Mouse (Mus musculus): ENCODE measurements around the gene Gnaq.
"Not testable (repeated sequence)": the region's sequence is repeated elsewhere in the genome, so short reads cannot be mapped to it uniquely, and the experiment has no call there.

The Gnaq gene

GRCm38 (mm10) chr19:16258766-16259355, 126.2 kb downstream of the Gnaq start:
- no peak for DNase-seq (ENCODE audit: extremely low spot score, low spot score)

GRCm38 (mm10) chr19:16259786-16260434, 127.3 kb downstream of the Gnaq start:
- no peak for DNase-seq (ENCODE audit: extremely low spot score, low spot score)

DNA sequence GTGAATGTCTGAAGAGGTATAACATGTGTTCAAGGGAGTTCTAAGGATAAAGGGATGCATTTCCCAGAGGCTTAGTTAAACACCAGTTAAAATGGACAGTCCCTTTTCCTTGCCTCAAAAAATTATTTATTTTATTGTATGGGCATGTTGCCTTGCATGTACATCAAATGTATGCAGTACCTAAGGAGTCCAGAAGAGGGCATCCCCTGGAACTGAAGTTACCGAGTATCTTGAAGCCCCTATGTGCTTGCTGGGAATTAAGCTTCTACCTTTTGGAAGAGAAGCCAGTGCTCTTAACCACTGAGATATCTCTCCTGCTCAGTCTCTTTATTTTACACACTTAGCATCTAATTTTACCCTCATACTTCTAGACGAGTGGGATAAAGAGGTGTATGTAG, 127.8 kb downstream of the Gnaq start:
- DNase-seq (ENCODE audit: extremely low spot score, low spot score) = no peak

DNA sequence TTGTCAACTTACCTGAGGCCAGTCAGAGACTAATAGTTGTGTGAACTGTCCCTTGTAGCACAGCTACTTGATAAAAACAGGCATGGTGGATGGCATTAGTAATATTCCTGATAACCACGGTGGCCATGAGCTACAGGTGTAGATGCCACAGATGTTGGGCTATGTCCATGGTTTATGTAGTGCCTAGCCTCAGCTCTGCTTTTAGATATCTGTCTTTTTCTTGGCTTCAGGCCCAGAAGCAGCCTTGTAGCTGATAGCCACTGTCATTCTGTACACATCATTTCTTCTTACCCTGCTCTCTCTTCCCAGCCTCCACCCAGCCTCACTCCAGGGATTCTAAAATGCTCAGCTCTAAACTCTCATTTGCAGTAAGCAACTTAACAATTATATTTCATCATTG, 128.3 kb downstream of the Gnaq start:
- DNase-seq (ENCODE audit: extremely low spot score, low spot score) = no peak

GRCm38 (mm10) chr19:16261631-16262030, 129.0 kb downstream of the Gnaq start:
- no peak for DNase-seq (ENCODE audit: extremely low spot score, low spot score)

- DNase-seq (ENCODE audit: extremely low spot score, low spot score) = no peak
Measured at GRCm38 (mm10) chr19:16262340-16262739, 129.7 kb downstream of the Gnaq start.

DNA sequence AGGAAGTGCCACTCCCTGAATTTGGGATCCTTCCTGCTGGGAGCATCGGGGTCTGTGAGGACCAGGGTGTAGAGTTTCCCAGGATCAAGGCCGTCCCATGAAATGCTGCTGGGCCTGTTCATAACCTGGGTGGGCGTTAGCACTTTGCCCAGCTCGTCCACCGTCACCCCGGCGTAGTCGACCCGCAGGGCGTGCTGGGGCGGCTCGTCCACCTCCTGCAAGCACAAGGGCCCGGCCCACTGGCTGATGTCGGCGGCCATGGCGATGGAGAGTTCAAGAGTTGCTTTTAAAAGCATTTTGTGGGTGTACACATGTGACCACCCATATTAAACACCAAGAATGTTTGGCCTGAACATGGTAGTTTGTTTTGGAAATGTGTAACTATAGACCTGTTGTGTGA, 134.7 kb downstream of the Gnaq start:
- DNase-seq (ENCODE audit: extremely low spot score, low spot score) = not testable (repeated sequence)

DNA sequence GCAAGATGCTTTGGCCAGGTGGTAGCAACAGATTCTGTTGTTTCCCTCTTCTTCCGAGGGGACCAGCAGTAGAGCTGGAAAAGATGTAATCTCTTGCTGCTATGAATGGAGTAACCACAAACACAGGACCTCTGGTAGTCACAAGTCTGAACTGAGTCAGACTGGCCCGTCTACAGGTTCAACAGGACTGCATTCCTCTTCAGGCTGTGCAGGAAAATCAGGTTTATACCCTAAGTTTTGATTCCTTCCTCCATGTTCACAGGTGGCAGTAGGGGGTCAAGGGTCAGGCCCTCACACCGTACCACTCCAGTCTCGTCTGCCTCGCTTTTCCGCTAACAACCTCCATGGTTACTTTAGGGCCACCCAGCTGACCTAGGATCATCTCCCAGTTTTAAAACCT, 137.6 kb downstream of the Gnaq start:
- DNase-seq (ENCODE audit: extremely low spot score, low spot score) = no peak

DNA sequence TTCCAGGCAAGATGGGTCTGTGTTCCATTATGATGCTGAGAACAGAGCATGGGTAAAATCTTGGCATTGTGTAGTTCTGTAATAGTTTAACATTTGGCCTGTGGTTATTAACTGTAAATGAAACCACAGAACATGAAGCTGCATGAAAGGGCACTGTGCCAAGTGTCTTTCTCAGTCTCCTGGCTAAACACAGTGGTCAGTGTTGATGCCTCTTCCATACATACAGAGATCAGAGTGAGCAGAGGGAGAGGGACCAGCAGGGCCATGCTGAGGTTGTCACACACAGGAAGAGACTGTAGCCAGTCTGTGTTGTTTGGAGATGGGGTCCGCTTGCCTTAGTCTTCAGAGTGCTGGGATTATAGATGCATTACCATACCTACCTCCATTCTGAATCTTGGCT, 138.4 kb downstream of the Gnaq start:
- no peak for DNase-seq (ENCODE audit: extremely low spot score, low spot score)

DNA sequence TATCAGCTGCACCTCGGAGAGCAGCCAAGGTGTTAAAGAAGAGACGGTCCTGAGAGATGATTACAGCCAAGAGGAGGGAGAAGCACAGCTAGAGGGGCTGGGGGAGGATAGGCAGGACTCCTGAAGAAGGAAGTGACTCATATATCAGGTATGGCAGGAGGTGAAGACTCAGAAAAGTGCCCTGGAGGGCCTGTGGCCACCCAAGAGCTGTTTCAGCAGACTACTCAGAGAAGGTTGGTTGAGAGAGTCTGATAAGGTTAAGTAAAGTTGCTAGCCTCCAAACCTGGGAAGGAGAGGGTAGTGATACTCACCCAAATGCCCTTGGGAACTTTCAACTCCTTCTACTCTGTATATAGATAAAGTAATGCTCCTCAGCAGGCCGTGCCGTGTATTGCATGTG, 140.4 kb downstream of the Gnaq start:
- DNase-seq (ENCODE audit: extremely low spot score, low spot score) = no peak

DNA sequence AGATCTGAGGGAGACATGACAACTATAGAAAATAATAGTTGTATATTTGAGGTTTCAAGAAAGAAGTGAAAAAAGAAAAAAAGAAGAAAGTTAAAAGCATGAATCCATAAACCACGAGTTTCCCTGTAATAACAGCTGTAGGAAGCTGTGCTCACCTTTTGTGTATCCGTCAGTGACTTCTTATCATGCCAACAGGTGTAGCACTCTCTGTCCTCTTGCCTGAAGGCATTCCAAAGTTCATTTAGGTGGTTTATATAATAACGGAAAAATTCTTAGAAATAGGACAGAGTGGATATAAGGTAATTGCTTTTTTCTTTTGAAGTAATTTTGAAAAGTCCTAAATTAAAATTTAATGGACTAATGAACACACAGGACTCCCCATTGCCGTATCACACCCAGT, 147.6 kb downstream of the Gnaq start:
- no peak for DNase-seq (ENCODE audit: extremely low spot score, low spot score)

DNA sequence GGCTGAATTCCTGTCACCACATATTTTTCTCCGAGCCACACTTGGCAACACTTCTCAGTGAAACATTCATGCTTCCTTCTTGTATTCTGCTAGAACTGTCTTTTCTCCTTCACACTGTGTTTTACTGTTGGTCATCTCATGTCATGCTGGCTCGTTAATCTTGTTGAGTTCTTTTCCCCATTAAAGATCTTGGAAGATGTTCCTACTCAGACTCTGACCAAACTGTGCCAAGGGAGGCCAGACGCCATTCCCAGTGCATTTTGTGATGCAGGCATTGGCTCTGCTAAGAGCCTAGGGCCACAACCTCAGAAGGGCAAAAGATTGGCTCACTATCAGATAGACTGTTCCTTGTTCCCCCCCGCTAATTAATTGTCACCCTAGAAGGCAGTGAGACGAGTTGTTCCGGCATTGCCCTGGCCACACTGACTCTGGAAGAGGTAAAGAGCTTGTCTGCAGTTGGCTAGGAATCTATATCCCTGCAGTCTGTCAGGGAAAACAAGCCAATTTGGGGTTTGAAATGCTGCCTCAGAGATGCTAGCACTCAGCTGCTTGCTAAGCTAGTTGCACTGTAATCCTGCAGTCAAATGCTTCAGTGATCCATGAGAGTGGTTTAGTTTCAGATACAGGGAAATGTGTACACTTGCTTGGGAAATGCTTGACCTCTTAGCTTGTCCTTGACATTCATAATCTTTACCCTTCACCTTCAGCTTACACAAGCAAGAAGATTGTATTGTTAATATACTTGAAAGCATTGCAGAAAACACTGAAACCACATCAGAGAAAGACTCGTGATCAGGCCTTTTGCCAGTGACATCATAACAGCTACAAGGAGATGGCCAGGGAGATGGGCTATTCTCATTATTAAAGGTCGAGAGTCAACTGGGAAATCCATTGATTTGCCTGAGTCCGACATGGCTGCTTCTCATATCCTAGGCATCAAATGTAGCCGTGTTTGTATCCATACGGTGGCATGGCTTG, 152.7 kb downstream of the Gnaq start:
- no peak for DNase-seq (ENCODE audit: extremely low spot score, low spot score)

GRCm38 (mm10) chr19:16286451-16287175, 154.0 kb downstream of the Gnaq start:
- DNase-seq (ENCODE audit: extremely low spot score, low spot score) = no peak

GRCm38 (mm10) chr19:16287307-16287706, 154.7 kb downstream of the Gnaq start:
- DNase-seq (ENCODE audit: extremely low spot score, low spot score) = no peak

- no peak for DNase-seq (ENCODE audit: extremely low spot score, low spot score)
Measured at GRCm38 (mm10) chr19:16287971-16288370, 155.3 kb downstream of the Gnaq start.

GRCm38 (mm10) chr19:16291088-16291487, 158.5 kb downstream of the Gnaq start:
- no peak for DNase-seq (ENCODE audit: extremely low spot score, low spot score)

DNA sequence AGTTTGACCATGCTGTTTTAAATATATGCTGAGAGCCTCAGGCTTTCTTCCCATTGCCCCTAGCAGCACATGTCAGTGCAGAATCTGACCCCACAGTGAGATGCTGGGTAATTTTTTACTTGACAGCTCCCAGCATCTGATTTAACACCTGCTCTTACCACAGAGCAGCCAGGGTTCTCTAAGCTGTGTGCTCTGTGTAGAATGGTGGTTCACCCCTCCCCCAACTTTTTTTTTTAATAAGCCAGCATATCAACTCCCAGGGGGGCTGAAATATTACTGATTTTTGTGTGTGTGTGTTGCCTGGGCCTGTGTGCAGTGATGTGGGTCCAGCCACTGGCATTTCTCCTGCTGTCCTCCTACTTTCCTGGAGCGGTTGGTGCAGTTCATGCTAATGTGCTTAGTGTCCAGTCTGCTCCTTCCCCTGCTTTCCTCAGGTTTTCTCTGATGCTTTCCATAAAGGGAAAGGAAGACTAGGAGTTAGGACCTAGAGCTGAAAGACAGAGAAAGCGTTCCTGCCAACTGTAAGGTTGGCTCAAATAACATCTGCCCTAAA, 159.5 kb downstream of the Gnaq start:
- no peak for DNase-seq (ENCODE audit: extremely low spot score, low spot score)

GRCm38 (mm10) chr19:16292978-16293377, 160.3 kb downstream of the Gnaq start:
- no peak for DNase-seq (ENCODE audit: extremely low spot score, low spot score)

DNA sequence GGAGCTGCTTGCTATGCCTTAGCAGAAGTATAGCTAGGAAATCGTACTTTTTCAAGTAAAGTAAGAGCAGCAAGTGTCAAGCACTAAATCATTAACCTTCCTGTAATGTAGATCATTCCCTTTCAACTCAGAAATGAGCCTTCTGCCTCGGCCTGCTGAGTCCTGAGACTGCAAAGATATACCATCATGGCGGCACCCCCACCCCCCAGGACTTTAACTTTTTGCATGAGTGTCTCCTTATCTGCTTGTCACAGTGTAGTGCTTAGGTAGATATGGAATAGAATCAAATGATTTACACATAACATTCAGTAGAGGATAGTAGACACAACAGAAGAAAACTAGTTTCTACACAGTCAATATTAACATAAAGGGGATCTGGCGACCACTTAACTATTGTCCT, 167.8 kb downstream of the Gnaq start:
- DNase-seq (ENCODE audit: extremely low spot score, low spot score) = no peak

GRCm38 (mm10) chr19:16301336-16301735, 168.7 kb downstream of the Gnaq start:
- DNase-seq (ENCODE audit: extremely low spot score, low spot score) = no peak

DNA sequence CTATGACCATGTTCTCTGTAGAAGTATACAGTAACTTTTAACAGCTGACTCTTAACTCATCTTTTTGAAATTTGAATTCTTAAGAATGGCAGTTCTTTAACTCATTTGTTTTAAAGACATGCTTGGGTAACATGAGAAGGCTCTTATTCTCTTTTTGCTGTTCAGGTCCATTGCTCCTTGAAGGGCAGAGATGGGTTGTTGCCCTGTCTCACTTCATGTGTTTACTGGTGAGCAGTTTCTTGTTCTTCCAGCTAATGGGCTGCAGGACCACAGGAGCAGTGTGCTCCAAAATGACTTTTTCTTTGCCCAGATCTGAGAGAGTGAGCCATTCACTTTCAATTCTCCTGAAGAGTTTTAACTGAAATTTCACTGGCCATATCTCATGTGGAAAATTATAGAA, 176.4 kb downstream of the Gnaq start:
- no peak for DNase-seq (ENCODE audit: extremely low spot score, low spot score)
